Mouse (Mus musculus) intestine, postnatal 0 days (tissue): ENCODE results near the gene Slc22a16. TPM values are rescaled to one million over a fixed set of nuclear protein-coding genes. Genes with fewer than 3 reads are reported as not detected.
"Not testable (repeated sequence)": the region's sequence is repeated elsewhere in the genome, so short reads cannot be mapped to it uniquely, and the experiment has no call there.

Source experiments
- ATAC-seq: fragments of 200-750 bp; cut with Nextera tagmentation; 2 replicates; pipeline ENCODE4 v1.8.0; 2017; ENCODE audit warnings: mild to moderate bottlenecking, moderate TSS enrichment, moderate library complexity
- H3K27ac ChIP-seq: fragments of 300-500 bp; sonication (generic); 2 replicates; pipeline ENCODE4 v1.5.1; 2014; ENCODE audit warnings: mild to moderate bottlenecking, low read depth, low read length, moderate library complexity
- H3K27me3 ChIP-seq: fragments of 300-500 bp; sonication (generic); replicated peaks from 2 replicates; pipeline ENCODE4 v1.6.1; 2014; ENCODE audit warnings: low read length, mixed read lengths; ENCODE audit not compliant: control insufficient read depth, insufficient read depth
- H3K36me3 ChIP-seq: fragments of 300-500 bp; sonication (generic); 2 replicates; pipeline ENCODE4 v1.6.1; 2014; ENCODE audit warnings: mild to moderate bottlenecking, moderate library complexity; ENCODE audit not compliant: control insufficient read depth, insufficient read depth
- H3K4me1 ChIP-seq: fragments of 300-500 bp; sonication (generic); replicated peaks from 2 replicates; pipeline ENCODE4 v1.6.1; 2014; ENCODE audit warnings: antibody characterized with exemption, low read length, mixed read lengths; ENCODE audit not compliant: control insufficient read depth, insufficient read depth
- H3K4me2 ChIP-seq: fragments of 300-500 bp; sonication (generic); replicated peaks from 2 replicates; pipeline ENCODE4 v1.6.1; 2014; ENCODE audit warnings: low read depth, mild to moderate bottlenecking, moderate library complexity
- H3K4me3 ChIP-seq: fragments of 300-500 bp; sonication (generic); 2 replicates; pipeline ENCODE4 v1.5.1; 2014; ENCODE audit warnings: low read depth, low read length
- H3K9ac ChIP-seq: fragments of 300-500 bp; sonication (generic); 2 replicates; pipeline ENCODE4 v1.6.1; 2014; ENCODE audit warnings: mild to moderate bottlenecking, low read depth, low read length
- H3K9me3 ChIP-seq: fragments of 300-500 bp; sonication (generic); 2 replicates; pipeline ENCODE4 v1.6.1; 2016; ENCODE audit warnings: mixed run types; ENCODE audit not compliant: control insufficient read depth
- CTCF ChIP-seq: sonication (generic); IDR thresholded peaks from 2 replicates; pipeline ENCODE4 v1.5.1; 2016; ENCODE audit warnings: low read depth, mild to moderate bottlenecking, control low read depth, antibody characterized with exemption, moderate library complexity
- WGBS: fragments of 180-500 bp; shearing (Covaris S2); extraction: QIAGEN DNeasy Blood & Tissue Kit; methylation state at CpG from one replicate; pipeline ENCODE4 v1.1.7; 2014; 5-methylcytosine and 5-hydroxymethylcytosine counted together
- polyA plus RNA-seq: library from polyadenylated mRNA; unstranded; fragments of >200 nt; fragmentation: Nextera tagmentation; extraction: Ambion mirVana; gene quantifications from 2 replicates; pipeline ENCODE4 v1.2.1, GENCODE M21; 2015

Gene Slc22a16
- polyA plus RNA-seq, 1 experiment from 2014 or later = not detected

DNA sequence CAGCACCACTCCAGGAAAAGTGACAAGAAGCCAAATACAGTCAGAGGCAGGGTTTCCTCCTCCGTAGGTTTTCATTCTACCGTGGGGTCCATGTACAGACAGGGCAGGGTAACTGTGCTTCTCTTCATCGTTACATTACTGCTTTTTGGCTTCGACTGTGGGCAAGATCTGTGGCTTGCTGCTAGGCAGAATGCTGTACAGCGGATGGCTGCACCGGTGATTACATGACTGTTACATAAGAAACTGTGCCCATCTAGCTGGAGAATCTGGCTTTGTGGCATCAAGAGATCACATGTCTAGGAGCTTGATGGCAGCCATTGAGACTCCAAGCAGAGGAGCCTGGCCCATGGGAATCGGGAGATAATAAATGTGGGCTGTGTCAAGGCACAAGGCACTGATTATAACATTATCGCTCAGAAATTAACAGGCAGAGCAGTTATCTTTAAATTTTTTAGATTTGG lies 43.8 kb upstream of the Slc22a16 start:
- no peaks in the 10 kb centered on the region for H3K27me3 ChIP-seq
- no peak overlapping the region for H3K4me3 ChIP-seq
- H3K4me1 ChIP-seq = no peaks in the 10 kb centered on the region
- WGBS = 78% methylated on average over 8 of the region's 8 CpGs
- H3K4me2 ChIP-seq = no peak overlapping the region
- H3K9me3 ChIP-seq = no peaks in the 10 kb centered on the region
- H3K27ac ChIP-seq = no peak overlapping the region
- no peak for TF ChIP-seq CTCF
- ATAC-seq = no peak
- no peak overlapping the region for H3K9ac ChIP-seq
- H3K36me3 ChIP-seq = no peaks in the 10 kb centered on the region

- Histone ChIP-seq H3K27me3 (no peaks in the 10 kb centered on the region), H3K36me3 (no peaks in the 10 kb centered on the region), H3K27ac (no peak overlapping the region), H3K4me1 (no peaks in the 10 kb centered on the region), H3K4me3 (no peak overlapping the region), H3K4me2 (no peak overlapping the region), H3K9ac (no peak overlapping the region), H3K9me3 (0 out of 2 replicates have a peak, but pooled peaks cover 2% of the 10 kb centered on the region)
- no peak for TF ChIP-seq CTCF
- 83% methylated on average over 3 of the region's 3 CpGs for WGBS
- ATAC-seq = no peak
These were observed 43.1 kb upstream of the Slc22a16 start for GRCm38 (mm10) chr10:40526986-40527385.

DNA sequence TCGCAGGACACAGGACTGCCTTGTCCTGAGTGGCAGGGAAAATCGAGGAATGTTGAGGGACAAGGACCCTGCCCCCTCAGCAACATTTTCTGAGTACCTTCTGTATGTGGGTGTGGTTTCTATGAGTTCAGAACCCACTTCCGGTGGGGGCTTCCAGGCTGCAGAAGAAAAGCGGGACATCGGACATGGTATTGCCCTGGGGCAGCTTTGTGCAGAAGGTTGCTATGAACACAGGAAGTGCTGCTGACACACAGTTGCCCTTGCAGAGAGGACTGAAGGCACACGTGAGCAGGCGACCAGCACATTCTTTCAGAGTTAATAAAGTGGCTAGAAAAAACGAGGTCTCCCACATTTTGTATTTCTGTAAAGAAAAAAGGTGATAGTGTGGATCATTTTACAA lies 42.6 kb upstream of the Slc22a16 start:
- H3K36me3 ChIP-seq = no peaks in the 10 kb centered on the region
- H3K4me1 ChIP-seq = no peaks in the 10 kb centered on the region
- H3K9me3 ChIP-seq = 0 out of 2 replicates have a peak, but pooled peaks cover 2% of the 10 kb centered on the region
- no peak overlapping the region for H3K4me2 ChIP-seq
- no peak overlapping the region for H3K9ac ChIP-seq
- no peak for TF ChIP-seq CTCF
- no peak overlapping the region for H3K27ac ChIP-seq
- WGBS = 40% methylated on average over 8 of the region's 8 CpGs
- ATAC-seq = no peak
- H3K4me3 ChIP-seq = no peak overlapping the region
- H3K27me3 ChIP-seq = no peaks in the 10 kb centered on the region

DNA sequence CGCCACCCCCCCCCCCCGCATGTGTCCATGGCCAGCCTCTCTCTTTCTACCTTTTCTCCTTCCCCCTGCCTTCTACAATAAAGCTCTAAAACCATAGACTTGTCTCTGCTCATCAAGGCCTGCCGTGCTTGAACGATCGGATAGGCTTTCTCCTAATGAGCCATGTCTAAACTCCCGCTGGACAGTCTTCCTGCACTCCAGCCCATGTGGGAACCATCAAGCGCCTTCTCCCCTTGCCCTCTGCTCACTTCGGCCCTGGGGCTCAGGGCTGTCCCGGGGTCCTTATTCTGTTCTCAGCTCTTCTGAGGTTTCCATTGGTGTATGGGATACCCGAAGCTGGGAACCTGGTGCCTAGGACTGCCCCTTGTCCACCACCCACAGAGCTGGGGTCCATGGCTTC lies 41.5 kb upstream of the Slc22a16 start:
- 77% methylated on average over 8 of the region's 10 CpGs for WGBS

GRCm38 (mm10) chr10:40529617-40530016 lies 40.5 kb upstream of the Slc22a16 start:
- Histone ChIP-seq H3K27ac (no peak overlapping the region), H3K36me3 (no peaks in the 10 kb centered on the region), H3K4me3 (no peak overlapping the region), H3K4me1 (no peaks in the 10 kb centered on the region), H3K4me2 (no peak overlapping the region), H3K9me3 (0 out of 2 replicates have a peak, but pooled peaks cover 2% of the 10 kb centered on the region), H3K9ac (no peak overlapping the region), H3K27me3 (no peaks in the 10 kb centered on the region)
- 69% methylated on average over 6 of the region's 6 CpGs for WGBS
- no peak for ATAC-seq
- peak; percentile 72 for TF ChIP-seq CTCF

More for the DNA sequence above, 41.5 kb upstream of the Slc22a16 start:
- no peaks in the 10 kb centered on the region for H3K27me3 ChIP-seq
- no peaks in the 10 kb centered on the region for H3K4me1 ChIP-seq
- ATAC-seq = no peak
- H3K4me3 ChIP-seq = no peak overlapping the region
- no peak for TF ChIP-seq CTCF
- H3K9ac ChIP-seq = no peak overlapping the region
- no peak overlapping the region for H3K4me2 ChIP-seq
- no peak overlapping the region for H3K27ac ChIP-seq
- H3K9me3 ChIP-seq = 0 out of 2 replicates have a peak, but pooled peaks cover 2% of the 10 kb centered on the region
- H3K36me3 ChIP-seq = no peaks in the 10 kb centered on the region

GRCm38 (mm10) chr10:40530661-40531060 lies 39.5 kb upstream of the Slc22a16 start:
- Histone ChIP-seq H3K9me3 (0 out of 2 replicates have a peak, but pooled peaks cover 2% of the 10 kb centered on the region), H3K27me3 (no peaks in the 10 kb centered on the region), H3K27ac (no peak overlapping the region), H3K36me3 (no peaks in the 10 kb centered on the region), H3K9ac (no peak overlapping the region), H3K4me2 (no peak overlapping the region), H3K4me1 (no peaks in the 10 kb centered on the region), H3K4me3 (no peak overlapping the region)
- TF ChIP-seq CTCF = no peak
- no peak for ATAC-seq
- WGBS = 54% methylated on average over 3 of the region's 3 CpGs

DNA sequence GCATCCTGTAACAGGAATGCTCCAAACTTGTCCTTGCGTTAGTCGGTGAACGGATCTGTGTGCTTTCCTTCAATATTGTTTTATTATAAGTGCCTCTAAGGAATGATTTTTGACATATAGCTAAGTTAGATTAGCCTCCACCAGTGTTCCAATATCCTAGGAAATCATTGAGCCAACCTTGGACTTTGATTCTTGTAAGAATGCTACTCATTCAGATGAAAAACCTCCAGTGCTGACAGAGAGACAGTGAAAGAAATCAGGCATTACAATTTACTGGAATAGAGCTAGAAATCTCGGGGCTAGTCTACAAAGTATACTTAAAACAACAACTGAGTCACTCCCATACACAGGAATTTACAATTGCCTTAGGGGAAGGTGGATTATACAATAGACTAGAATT lies 37.5 kb upstream of the Slc22a16 start:
- not testable (repeated sequence) for ATAC-seq, H3K9ac ChIP-seq, H3K4me1 ChIP-seq, H3K36me3 ChIP-seq, H3K4me2 ChIP-seq, H3K4me3 ChIP-seq, H3K9me3 ChIP-seq, H3K27ac ChIP-seq, H3K27me3 ChIP-seq
- WGBS = 93% methylated on average over 4 of the region's 4 CpGs
